Mouse (Mus musculus) embryonic fibroblast, embryonic 13.5 days (primary cell): Measurements from ENCODE around the gene Nup85.

Experiments
- CTCF ChIP-seq: IDR thresholded peaks from 2 replicates; pipeline ENCODE4 v1.5.1; 2011; ENCODE audit warnings: mild to moderate bottlenecking, control low read depth, low read length, moderate library complexity, borderline replicate concordance; ENCODE audit not compliant: insufficient read depth
- POLR2A ChIP-seq: IDR thresholded peaks from 2 replicates; pipeline ENCODE4 v1.6.1; 2011; ENCODE audit warnings: low read depth, mild to moderate bottlenecking, control low read depth, low read length, moderate library complexity

- TF ChIP-seq CTCF (no peak), POLR2A (no peak)
These were observed 55.7 kb downstream of the Nup85 start for GRCm38 (mm10) chr11:115619949-115620348.
